Mouse (Mus musculus) MEL (cell line): ENCODE measurements around the gene Phkg1. TPM values are rescaled to one million over a fixed set of nuclear protein-coding genes. Genes with fewer than 3 reads are reported as not detected.

Experiments used
- DNase-seq: peaks from one replicate; pipeline ENCODE4 v3.0.0; 2011; ENCODE audit warnings: low read depth, low spot score
- H3K27ac ChIP-seq: 2 replicates; pipeline ENCODE4 v1.5.1; 2012; ENCODE audit warnings: low read depth, mild to moderate bottlenecking, control low read depth, low read length, moderate library complexity; ENCODE audit not compliant: control insufficient read depth
- H3K27me3 ChIP-seq, 2 experiments: fragments of 150-350 bp in 1 of 2; sonication (generic) in 1 of 2; 2 replicates each; pipeline ENCODE4 v1.6.1; 2012; ENCODE audit warnings: low read length in 2 of 2, mild to moderate bottlenecking in 2 of 2, improper control_type of control experiment in 1 of 2, moderate library complexity in 1 of 2; ENCODE audit not compliant: insufficient read depth in 2 of 2, control insufficient read depth in 1 of 2
- H3K36me3 ChIP-seq, 2 experiments: 2 replicates each; pipeline ENCODE4 v1.6.1; 2012 to 2014; ENCODE audit warnings: low read length in 2 of 2, improper control_type of control experiment in 1 of 2, inconsistent platforms in 1 of 2, mild to moderate bottlenecking in 1 of 2; ENCODE audit not compliant: insufficient read depth in 2 of 2, control insufficient read depth in 1 of 2
- H3K4me1 ChIP-seq, 2 experiments: fragments of 150-350 bp in 1 of 2; sonication (generic) in 1 of 2; 2 replicates each; pipeline ENCODE4 v1.6.1; 2012; ENCODE audit warnings: low read length in 2 of 2, improper control_type of control experiment in 1 of 2, mild to moderate bottlenecking in 1 of 2; ENCODE audit not compliant: insufficient read depth in 2 of 2, control insufficient read depth in 1 of 2
- H3K4me3 ChIP-seq, 2 experiments: fragments of 150-350 bp in 1 of 2; sonication (generic) in 1 of 2; 2 replicates each; pipeline ENCODE4 v1.5.1; 2012; ENCODE audit warnings: low read depth in 2 of 2, low read length in 2 of 2, mild to moderate bottlenecking in 2 of 2, moderate library complexity in 2 of 2, control low read depth in 1 of 2, improper control_type of control experiment in 1 of 2; ENCODE audit not compliant: control insufficient read depth in 1 of 2, insufficient read depth in 1 of 2
- H3K79me2 ChIP-seq: 2 replicates; pipeline ENCODE4 v1.6.1; 2012; ENCODE audit warnings: mild to moderate bottlenecking, low read length, moderate library complexity; ENCODE audit not compliant: control insufficient read depth, poor library complexity, insufficient read depth
- H3K9ac ChIP-seq: 2 replicates; pipeline ENCODE4 v1.6.1; 2012; ENCODE audit warnings: low read depth, mild to moderate bottlenecking, control low read depth, low read length, moderate library complexity; ENCODE audit not compliant: control insufficient read depth, poor library complexity, severe bottlenecking
- H3K9me3 ChIP-seq: fragments of 150-350 bp; sonication (generic); replicated peaks from 2 replicates; pipeline ENCODE4 v1.6.1; 2012; ENCODE audit warnings: mild to moderate bottlenecking, low read length, improper control_type of control experiment, moderate library complexity; ENCODE audit not compliant: insufficient read depth
- BHLHE40 ChIP-seq: IDR thresholded peaks from 2 replicates; pipeline ENCODE4 v1.6.1; 2012; ENCODE audit warnings: low read depth, mild to moderate bottlenecking, inconsistent platforms, low read length, improper control_type of control experiment, borderline replicate concordance
- CHD2 ChIP-seq: IDR thresholded peaks from 2 replicates; pipeline ENCODE4 v1.6.1; 2011; ENCODE audit warnings: low read length, improper control_type of control experiment
- CTCF ChIP-seq, 3 experiments: IDR thresholded peaks in 2 of 3; conservative IDR thresholded peaks in 1 of 3; 2 replicates each; pipeline ENCODE4 v1.5.1; 2011 to 2012; ENCODE audit warnings: low read length in 3 of 3, low read depth in 2 of 3, mild to moderate bottlenecking in 2 of 3, improper control_type of control experiment in 1 of 3, inconsistent platforms in 1 of 3, mixed read lengths in 1 of 3, moderate library complexity in 1 of 3; ENCODE audit not compliant: control insufficient read depth in 1 of 3, insufficient read depth in 1 of 3, poor library complexity in 1 of 3, severe bottlenecking in 1 of 3
- ELF1 ChIP-seq: IDR thresholded peaks from 2 replicates; pipeline ENCODE4 v1.6.1; 2014; ENCODE audit warnings: low read depth, mild to moderate bottlenecking, inconsistent platforms, low read length, improper control_type of control experiment, moderate library complexity
- MAZ ChIP-seq: IDR thresholded peaks from 2 replicates; pipeline ENCODE4 v1.6.1; 2012; ENCODE audit warnings: low read depth, mild to moderate bottlenecking, inconsistent platforms, low read length, improper control_type of control experiment
- MEF2A ChIP-seq: IDR thresholded peaks from 2 replicates; pipeline ENCODE4 v1.6.1; 2014; ENCODE audit warnings: low read depth, mild to moderate bottlenecking, inconsistent platforms, low read length, improper control_type of control experiment; ENCODE audit not compliant: poor library complexity, insufficient replicate concordance, severe bottlenecking; ENCODE audit errors: extremely low read depth
- POLR2AphosphoS2 ChIP-seq: IDR thresholded peaks from 2 replicates; pipeline ENCODE4 v1.6.1; 2011; ENCODE audit warnings: low read length, improper control_type of control experiment
- POLR2AphosphoS5 ChIP-seq: IDR thresholded peaks from 2 replicates; pipeline ENCODE4 v1.6.1; 2012; ENCODE audit warnings: low read depth, borderline replicate concordance, mild to moderate bottlenecking, inconsistent platforms, low read length, moderate library complexity, mixed read lengths
- TCF12 ChIP-seq: IDR thresholded peaks from 2 replicates; pipeline ENCODE4 v1.6.1; 2014; ENCODE audit warnings: low read depth, mild to moderate bottlenecking, inconsistent platforms, low read length, improper control_type of control experiment, moderate library complexity
- USF2 ChIP-seq, 2 experiments: IDR thresholded peaks; 2 replicates each; pipeline ENCODE4 v1.6.1; 2011 to 2012; ENCODE audit warnings: improper control_type of control experiment in 2 of 2, low read length in 2 of 2, borderline replicate concordance in 1 of 2, inconsistent platforms in 1 of 2, low read depth in 1 of 2, mild to moderate bottlenecking in 1 of 2; ENCODE audit not compliant: insufficient read depth in 1 of 2
- ZMIZ1 ChIP-seq: IDR thresholded peaks from 2 replicates; pipeline ENCODE4 v1.6.1; 2012; ENCODE audit warnings: low read depth, mild to moderate bottlenecking, inconsistent platforms, low read length, improper control_type of control experiment, moderate library complexity
- polyA plus RNA-seq, 2 experiments: library from polyadenylated mRNA; stranded (reverse) in 1 of 2; unstranded in 1 of 2; fragments of >175 nt in 1 of 2; fragments of >200 nt in 1 of 2; gene quantifications; 2 replicates each; pipeline versions ENCODE4 v1.2.1 to v1.2.4; 2012; ENCODE audit warnings: low replicate concordance in 2 of 2, low read depth in 1 of 2; ENCODE audit not compliant: insufficient read length in 2 of 2, insufficient read depth in 1 of 2, missing spikeins in 1 of 2
- total RNA-seq: library from RNA; depleted of rRNA; stranded (reverse); fragments of 300-350 nt; gene quantifications from 2 replicates; pipeline ENCODE4 v1.2.3, GENCODE M21; 2012

Gene Phkg1
- total and polyA plus RNA-seq, 3 experiments, result 0.62 to 0.72 TPM; not detected in 1

GRCm38 (mm10) chr5:129886271-129886670, 12.1 kb downstream of the Phkg1 start (continued):
- TF ChIP-seq USF2 (IDR thresholded peaks at IDR 0.05; ENCODE audit: borderline replicate concordance in 1 of 2, insufficient read depth in 1 of 2, low read depth in 1 of 2, low read length in 2 of 2) (no peak), POLR2AphosphoS5 (no peak), ELF1 (peak; percentile 72; the same call in 1 of the 2 replicates), MAZ (no peak), TCF12 (no peak)

- Histone ChIP-seq H3K9me3 (no peaks in the 10 kb centered on the region), H3K27ac (no peak overlapping the region), H3K4me3 (no peak overlapping the region), H3K79me2 (peaks cover 6% of the 10 kb centered on the region; the same call in 1 of the 2 replicates), H3K4me1 (no peaks in the 10 kb centered on the region), H3K9ac (no peak overlapping the region), H3K36me3 (peaks cover 6 to 23% of the 10 kb centered on the region in 2 experiments), H3K27me3 (no peaks in the 10 kb centered on the region)
- TF ChIP-seq BHLHE40 (no peak), USF2 (IDR thresholded peaks at IDR 0.05; ENCODE audit: borderline replicate concordance in 1 of 2, insufficient read depth in 1 of 2, low read depth in 1 of 2, low read length in 2 of 2) (no peak), ELF1 (no peak), ZMIZ1 (no peak), CHD2 (no peak), POLR2AphosphoS2 (peak; percentile 74; the same call in 1 of the 2 replicates)
- DNase-seq, result no peak
Measured at GRCm38 (mm10) chr5:129879888-129880287, 18.5 kb downstream of the Phkg1 start.

DNA sequence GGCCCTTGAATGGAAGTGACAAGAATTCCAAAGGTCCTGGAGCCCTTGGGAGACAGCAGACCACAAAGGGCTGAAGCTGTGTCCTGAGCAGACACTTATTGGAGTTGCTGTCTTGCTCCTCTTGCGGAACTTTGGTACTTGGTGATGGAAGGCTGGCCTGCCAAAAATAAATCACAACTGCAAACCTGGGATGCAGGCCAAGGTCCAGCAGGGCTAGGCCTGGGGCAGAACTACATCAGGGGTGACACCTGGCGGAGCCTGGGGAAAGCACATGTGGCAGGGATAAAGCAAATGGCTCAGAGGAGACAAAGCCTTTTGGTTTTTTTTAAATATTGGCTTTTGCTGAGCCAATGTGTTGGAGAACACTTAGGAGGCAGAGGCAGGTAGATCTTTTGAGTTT, 19.4 kb downstream of the Phkg1 start:
- no peaks in the 10 kb centered on the region for H3K79me2 ChIP-seq
- no peak overlapping the region for H3K4me3 ChIP-seq
- no peaks in the 10 kb centered on the region for H3K27me3 ChIP-seq
- no peaks in the 10 kb centered on the region for H3K9me3 ChIP-seq
- H3K36me3 ChIP-seq, result peaks cover 0 to 18% of the 10 kb centered on the region in 2 experiments; a peak in 2 of 4 replicates
- H3K9ac ChIP-seq, result no peak overlapping the region
- no peaks in the 10 kb centered on the region for H3K4me1 ChIP-seq
- DNase-seq, result no peak
- TF ChIP-seq MEF2A (no peak), CTCF (IDR thresholded peaks at IDR 0.05 in 2 of 3, conservative IDR thresholded peaks at IDR 0.05 in 1 of 3; ENCODE audit: control insufficient read depth in 1 of 3, insufficient read depth in 1 of 3, low read depth in 2 of 3, low read length in 3 of 3, poor library complexity in 1 of 3, severe bottlenecking in 1 of 3) (peak in 2 of 3 experiments; percentile 15 to 16; a peak in 2 of 6 replicates)
- no peak overlapping the region for H3K27ac ChIP-seq
